Mouse (Mus musculus) frontal cortex, postnatal 14 days (tissue): ENCODE measurements at regions not wholly inside any gene's neighbourhood (a gene's known extent, or its start where the extent isn't known, plus 50 kb on each side); places are given as distances from the start of the nearest gene placed in this dataset.

Experiments
- DNase-seq, 2 experiments: peaks; one replicate each; pipeline ENCODE4 v3.0.0; 2022; ENCODE audit warnings: low spot score in 2 of 2

GRCm38 (mm10) chr9:69705942-69706341 is 54.8 kb downstream of the Foxb1 start:
- DNase-seq, result no peak

- no peak for DNase-seq
Measured at GRCm38 (mm10) chr9:69705071-69705470, 55.7 kb downstream of the Foxb1 start.

- DNase-seq, result no peak
Measured at GRCm38 (mm10) chr9:69703731-69704130, 57.0 kb downstream of the Foxb1 start.

DNA sequence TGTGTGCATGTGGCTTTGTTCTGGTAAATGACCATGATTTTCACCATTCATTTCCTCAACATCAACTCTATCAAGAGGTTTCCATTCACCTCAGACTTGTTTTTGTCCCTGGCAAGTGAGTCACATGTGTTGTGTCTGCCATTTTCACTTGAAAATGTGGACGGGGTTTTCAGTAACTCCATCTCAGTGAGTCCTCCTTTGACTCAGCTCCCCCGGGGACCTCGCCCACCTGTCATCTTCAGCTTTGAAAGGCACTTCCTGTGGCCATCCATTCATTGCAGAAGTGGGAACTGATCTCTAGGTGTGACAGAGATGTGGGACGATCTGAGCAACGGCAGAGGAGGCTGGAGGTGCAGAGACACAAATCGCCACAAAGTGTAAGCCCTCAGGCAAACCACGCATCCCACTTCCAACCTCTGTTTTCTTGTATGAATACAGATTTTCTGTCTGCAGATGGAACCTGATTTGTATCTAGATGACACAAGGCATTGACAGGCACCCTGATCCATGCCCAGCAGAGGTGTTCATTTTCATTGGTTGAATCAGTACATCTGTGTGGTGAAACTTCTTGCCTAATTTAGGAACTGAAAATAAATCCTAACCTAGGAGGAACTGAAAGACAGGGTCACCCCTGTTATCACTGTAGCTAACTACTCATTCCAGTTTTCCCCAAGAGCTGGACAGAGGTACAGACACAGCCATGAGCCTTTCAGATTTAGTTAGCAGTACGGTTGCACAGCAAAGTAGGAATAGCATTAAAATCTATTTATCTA is 58.4 kb downstream of the Foxb1 start:
- DNase-seq, result no peak

GRCm38 (mm10) chr9:69700696-69701095 is 60.0 kb downstream of the Foxb1 start:
- DNase-seq, result no peak

DNA sequence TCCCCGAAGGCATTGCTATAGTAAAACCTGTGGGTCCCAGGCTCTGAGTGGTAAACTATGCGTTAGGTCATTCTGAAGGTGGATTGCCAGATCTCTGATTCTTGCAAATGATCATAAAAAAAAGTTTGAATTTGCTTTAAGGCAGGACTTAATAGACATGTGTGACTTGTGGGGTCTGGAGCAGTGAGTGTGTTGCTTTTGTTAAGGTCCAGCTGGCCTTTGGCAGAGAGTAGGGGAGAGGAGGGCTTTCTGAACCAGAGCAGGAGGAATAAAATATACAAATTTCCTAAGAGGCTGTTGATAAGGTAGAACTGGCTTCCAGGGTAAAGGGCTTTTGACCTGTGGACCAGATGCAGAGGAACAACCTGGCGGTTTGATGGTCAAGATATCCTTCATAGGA is 69.0 kb downstream of the Foxb1 start:
- DNase-seq, result no peak

DNA sequence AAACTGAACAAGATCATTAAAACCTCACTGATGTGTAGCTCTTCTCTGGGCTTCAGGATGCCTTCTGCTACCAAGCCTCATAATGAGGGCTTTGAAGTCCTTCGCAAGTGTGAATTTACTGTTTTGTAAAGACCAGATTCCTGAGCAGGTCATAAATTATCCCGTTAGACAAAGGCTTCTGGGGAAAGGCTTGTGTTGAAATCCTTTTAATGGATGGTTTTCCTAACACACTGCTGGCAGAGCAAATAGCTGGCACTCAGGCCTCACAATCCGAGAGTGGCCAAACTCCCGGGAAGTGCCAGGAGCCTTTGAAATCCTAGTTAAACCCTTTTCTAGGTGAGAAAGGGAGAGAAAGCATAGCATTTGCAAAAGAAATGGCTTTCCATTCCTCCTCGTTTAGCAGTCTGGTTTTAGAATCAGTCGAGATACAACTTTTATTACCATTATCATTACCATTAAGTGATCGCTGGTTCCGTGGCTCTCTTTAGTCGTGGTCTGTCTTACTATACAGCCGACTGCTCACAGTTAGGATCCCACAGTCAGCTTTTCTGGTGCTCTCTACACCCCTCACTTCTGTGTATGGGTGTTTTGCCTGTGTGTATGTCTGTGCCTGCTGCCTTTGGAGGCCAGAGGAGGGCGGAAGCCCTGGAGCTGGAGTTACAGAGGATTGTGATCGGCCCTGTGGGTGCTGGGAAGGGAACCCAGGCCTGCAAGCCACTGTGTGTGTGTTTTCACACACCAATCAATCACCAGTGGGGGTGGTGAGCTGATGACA is 73.2 kb downstream of the Foxb1 start:
- DNase-seq, result no peak

- no peak for DNase-seq
Measured at GRCm38 (mm10) chr9:69686766-69687165, 74.0 kb downstream of the Foxb1 start.

GRCm38 (mm10) chr9:69685630-69686029 is 75.1 kb downstream of the Foxb1 start:
- DNase-seq, result no peak

DNA sequence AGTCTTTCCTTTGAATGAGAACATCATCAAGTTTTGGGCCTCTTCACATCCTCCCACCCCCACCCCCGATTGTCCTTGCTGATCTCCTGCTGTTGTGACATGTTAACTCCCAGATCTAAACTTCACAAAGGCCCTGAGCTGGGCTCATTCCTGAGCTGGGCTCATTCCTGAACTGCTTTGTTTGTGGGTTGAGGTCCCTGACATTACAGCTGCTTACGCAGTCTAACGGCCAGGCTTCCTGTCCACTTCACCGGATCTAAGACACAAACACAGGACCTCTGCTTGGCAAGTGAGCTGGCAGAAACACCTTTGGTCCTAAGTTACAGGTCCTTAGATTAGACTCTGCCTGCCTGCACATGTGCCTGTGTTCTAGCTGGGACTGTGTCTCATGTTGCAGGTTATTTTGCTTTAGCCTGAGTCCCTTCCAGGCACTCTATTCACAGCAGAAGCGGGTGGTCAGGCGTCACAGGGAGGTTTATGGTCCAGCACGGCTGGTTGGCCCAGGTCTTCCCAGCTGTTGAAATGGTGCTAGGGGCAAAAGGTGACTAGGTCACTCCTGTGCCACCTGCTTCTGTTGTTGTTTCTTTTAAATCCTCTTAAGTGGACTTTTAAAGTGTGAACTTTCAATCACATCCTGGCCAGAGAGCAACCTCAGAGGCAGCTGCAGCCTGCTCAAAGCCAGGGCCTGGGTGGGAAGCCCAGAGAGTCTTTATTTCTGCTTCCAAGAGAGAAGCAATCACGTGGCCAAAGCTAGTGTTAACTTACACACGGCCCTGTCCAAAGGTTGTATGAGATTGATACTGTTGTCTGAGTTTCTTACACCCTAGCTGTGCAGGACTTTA is 79.1 kb downstream of the Foxb1 start:
- no peak for DNase-seq

DNA sequence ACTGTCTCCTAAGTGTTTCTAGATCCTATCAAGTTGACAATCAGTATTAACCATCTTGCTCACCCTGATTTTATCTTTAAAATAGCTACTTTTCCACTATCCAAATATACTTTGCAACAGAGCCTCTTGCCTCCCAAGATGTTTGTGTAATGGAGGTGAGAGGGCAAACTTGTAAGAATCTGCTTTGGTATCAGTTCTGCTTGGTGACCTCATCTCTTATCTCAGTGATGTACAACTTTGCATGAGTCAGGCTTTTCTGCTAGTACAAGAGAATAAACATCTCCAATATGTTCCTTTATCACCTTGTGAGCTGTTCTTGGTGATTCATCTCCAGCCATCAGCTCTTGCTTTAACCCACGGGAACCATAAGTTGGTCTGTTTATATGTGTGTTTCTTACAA is 82.1 kb downstream of the Foxb1 start:
- no peak for DNase-seq

DNA sequence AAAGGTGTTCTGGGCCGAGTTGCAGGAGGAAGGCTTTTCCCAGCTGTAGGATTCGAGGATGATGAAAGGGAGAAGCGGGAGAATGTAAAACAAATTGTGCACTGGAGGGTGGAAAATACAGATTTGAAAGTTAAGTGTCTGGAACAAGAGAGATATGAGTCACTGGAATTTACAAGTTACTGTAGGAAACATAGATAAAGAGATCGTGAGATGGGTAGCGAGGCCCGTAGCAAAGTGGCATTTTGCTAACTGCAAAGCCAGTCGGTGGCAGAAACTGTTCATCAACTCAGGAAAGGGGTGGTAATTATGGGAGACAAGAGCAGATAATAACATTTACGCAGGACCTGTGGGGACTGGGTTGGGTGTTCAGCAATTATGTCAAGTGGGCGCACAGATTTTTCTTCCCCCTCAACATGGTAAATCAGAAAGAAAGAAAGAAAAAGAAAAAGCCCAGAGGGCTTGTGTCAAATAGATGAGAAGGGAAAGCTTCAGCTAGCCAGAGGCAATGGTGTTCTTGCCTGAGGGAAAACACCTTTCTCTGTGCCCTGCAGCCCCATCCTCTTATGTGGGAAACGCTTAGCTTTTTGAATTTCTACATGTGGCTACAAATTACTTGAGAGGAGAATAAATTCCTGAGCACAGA is 87.2 kb downstream of the Foxb1 start:
- no peak for DNase-seq

GRCm38 (mm10) chr9:69672657-69673462 is 87.9 kb downstream of the Foxb1 start:
- no peak for DNase-seq

GRCm38 (mm10) chr9:69671199-69671598 is 89.5 kb downstream of the Foxb1 start:
- no peak for DNase-seq

GRCm38 (mm10) chr9:69670551-69671044 is 90.1 kb downstream of the Foxb1 start:
- DNase-seq, result no peak

DNA sequence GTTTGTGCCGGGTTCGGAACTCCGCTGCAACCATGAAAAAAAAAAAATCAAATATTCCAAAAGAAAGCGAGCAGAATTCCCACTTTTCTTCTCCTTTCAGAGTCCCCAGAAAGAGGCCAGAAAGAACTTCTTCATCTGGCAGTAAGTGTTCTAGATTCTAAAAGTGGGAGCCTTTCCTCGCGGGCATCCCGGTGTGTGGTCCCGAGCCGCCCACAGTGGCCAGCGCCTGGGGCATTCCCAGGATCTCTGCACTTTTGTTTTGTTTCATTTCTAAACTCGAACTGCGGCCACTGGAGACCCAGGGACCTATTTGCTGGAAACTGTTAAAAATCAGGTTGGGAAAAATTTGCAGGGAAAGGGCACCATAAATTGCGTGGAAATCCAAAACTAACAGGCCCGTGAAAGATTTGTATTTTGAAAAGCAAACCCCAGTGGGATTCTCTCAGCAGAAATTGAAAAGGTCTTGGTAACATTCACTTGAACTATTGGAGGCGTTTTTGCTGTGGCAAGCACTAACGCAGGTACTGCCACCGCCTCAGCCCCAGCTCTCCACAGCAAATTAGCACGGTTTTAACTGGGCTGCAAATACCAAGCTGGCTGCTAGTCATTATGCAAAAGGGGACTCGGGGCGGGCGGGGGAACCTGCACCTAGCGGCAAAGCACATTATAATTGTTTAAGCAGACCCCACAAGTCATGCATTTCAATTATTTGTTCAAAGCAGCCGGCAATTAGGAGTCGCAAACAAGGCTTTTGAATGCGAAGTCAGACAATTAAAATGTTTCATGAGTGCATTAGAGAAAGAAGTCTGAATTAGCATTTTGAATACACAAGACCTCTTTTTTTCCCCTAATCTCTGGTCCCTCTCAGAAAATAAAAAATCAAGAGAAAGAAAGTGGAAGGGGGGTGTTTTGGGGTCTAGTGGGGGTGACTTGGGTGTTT is 90.9 kb downstream of the Foxb1 start:
- no peak for DNase-seq

DNA sequence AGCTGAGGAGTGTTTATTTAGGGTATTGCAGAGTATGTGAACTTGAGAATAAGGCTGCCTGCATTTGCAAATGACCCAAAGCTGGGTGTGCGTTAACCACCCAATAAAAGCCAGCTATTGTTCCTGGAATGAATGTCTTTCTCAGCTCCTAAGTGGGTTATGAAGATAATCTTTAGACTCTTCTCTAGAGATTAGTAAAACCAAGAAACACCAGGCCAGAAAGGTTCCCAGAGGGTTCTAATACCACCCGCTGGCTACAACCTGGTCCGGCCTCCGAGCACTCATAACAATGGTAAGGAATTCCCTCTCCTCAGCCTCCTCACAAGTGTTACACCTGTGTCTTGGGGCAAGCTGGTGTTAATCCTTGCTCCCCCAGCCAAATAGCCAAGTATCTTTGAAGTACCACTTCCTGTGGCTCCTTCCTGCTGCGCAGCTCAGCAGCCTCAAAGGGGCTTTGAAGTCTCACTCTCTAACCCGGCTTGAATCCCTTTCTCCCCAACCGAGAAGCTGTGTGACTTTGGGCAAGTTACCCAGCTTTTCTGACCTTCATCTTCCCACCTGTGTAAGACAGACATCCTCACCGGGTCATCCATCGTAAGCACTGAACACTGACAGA is 92.2 kb downstream of the Foxb1 start:
- no peak for DNase-seq

DNA sequence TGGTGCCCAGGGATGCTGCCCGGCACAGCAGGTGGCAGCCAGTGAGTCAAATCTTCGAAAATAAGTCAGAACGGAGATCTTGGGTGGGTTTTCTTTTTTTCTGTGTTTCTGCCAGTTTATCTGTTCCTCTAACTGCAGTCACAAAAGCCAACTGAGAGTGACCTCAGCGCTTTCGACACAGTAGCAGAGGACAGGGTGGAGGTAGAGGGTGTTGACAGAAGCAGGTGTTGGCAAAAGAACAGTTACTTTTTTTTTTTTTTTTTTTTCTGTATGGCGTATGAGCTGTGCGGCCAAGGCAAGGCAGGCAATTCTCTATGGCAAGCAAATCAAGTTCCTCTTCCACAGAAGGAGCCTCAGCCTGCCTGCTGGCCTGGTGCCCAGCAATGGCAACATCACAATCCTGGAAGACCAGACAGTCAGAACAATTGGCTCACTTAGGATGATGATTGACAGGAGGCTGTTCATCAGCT is 93.6 kb downstream of the Foxb1 start:
- no peak for DNase-seq

DNA sequence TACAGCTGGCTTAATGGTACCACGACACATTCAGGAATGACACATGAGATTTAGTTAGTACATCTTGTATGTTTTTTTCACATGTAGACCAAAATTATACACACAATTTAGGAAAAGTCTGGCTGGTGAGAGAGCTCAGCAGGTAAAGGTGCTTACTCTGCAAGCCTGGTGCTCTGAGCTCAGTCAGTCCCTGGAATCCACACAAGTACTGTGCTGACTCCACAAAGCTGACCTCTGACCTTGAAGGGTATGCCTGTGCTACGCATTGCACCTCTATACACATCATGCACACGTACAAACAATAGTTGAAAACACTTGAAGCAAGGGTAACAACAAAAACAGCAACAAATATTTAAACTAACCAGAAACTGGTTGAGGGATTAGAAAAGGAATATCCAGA is 96.5 kb downstream of the Foxb1 start:
- DNase-seq, result no peak
